In genomic region chr11:107443121-107444095, GRCm38 (mm10) we compare ENCODE assay signal across 21 mouse cellular contexts. TPM values are rescaled to one million over a fixed set of nuclear protein-coding genes. Genes with fewer than 3 reads are reported as not detected.
A peak's percentile ranks its signal among the peaks of the same experiment; 100 is the strongest.
DNase-seq lines count a peak whose midpoint lies in the region; ATAC-seq and TF ChIP-seq lines count a peak whose summit lies in the region.
"Had no signal": no experiment of that assay in that cellular context is flagged by ENCODE, and none has a peak within 500 bp of the region (broad histone marks: within the 10 kb centered on the region; RNA-seq: fewer than 3 reads in every experiment).

No protein-coding gene starts in this region.

- H3K4me3 ChIP-seq in gastrocnemius, adult 2 months, result no peak overlapping the region
- H3K4me3 ChIP-seq: erythroblast, embryonic 14.5 days; forebrain, embryonic 15.5 days; hindbrain, embryonic 10.5 days; intestine, embryonic 15.5 days; layer of hippocampus, adult 2 months; limb, embryonic 10.5 days; liver, embryonic 15.5 days had no signal

- peak; percentile 36 for DNase-seq in lung, postnatal 25 days (ENCODE audit: low spot score)
- DNase-seq in lung, postnatal 14 days, result no peak
- peak; percentile 91 for DNase-seq in CD4-positive helper T cell, adult 2 months (ENCODE audit: low read depth, low spot score)
- DNase-seq in T-cell, adult 2 months (ENCODE audit: low spot score), result peak; percentile 89
- no peak for DNase-seq in frontal cortex, postnatal 10 days (ENCODE audit: low spot score in 2 of 2)
- no peak for DNase-seq in heart, adult 11 months
- DNase-seq in gastrocnemius, adult 2 months, result no peak
- DNase-seq: adrenal gland, postnatal 25 days; cerebellum, adult 8-10 months; heart, adult 18-20 months; kidney, postnatal 10 days; lung, postnatal 36 days had no signal

- no peak overlapping the region; the same call in 1 of the 2 replicates for H3K27ac ChIP-seq in gastrocnemius, adult 2 months
- H3K27ac ChIP-seq: forebrain, embryonic 15.5 days; hindbrain, embryonic 10.5 days; intestine, embryonic 15.5 days; layer of hippocampus, adult 2 months; limb, embryonic 10.5 days; liver, embryonic 15.5 days; stomach, postnatal 0 days had no signal

- intact Hi-C loops in gastrocnemius, adult 2 months (cut with DNase I), result no loop called here

- TF ChIP-seq CTCF in gastrocnemius, adult 2 months (IDR thresholded peaks at IDR 0.05), result no peak

- peak; percentile 55; the same call in 1 of the 2 replicates for ATAC-seq in neutrophil, adult 5-6 weeks (ENCODE audit: extremely low read depth, insufficient number of reproducible peaks, low FRiP score, poor library complexity, severe bottlenecking)
- ATAC-seq: forebrain, embryonic 15.5 days; intestine, embryonic 15.5 days had no signal

RNA-seq across cellular contexts. Expression of gene Pitpnc1, which starts 27.1 kb away (rescaled TPM):
- 20.0 and 24.4 TPM in 2 replicates for total RNA-seq in neutrophil, adult 5-6 weeks (2017)
- total RNA-seq in gastrocnemius, adult 2 months (2021), result 100 to 1,000 TPM in 1 of 2 experiments, 10 to 100 TPM in 1; 59.4 to 114 TPM

RNA-seq across cellular contexts. Expression of gene Psmd12, which starts 35.9 kb away (rescaled TPM):
- total RNA-seq in neutrophil, adult 5-6 weeks (2017), result 52.8 and 67.9 TPM in 2 replicates
- 100 to 1,000 TPM; 105 to 106 TPM for total RNA-seq in gastrocnemius, adult 2 months (2021)

Comparison
In these comparisons a context has a peak if more than half of its experiments do, and no peak if none do; other contexts are left out.
1. DNase-seq: peak in lung, postnatal 25 days (single experiment), CD4-positive helper T cell, adult 2 months (single experiment) and T-cell, adult 2 months (single experiment); none in lung, postnatal 14 days (single experiment), frontal cortex, postnatal 10 days (0 of 2), heart, adult 11 months (single experiment) and gastrocnemius, adult 2 months (single experiment).